Mouse (Mus musculus): ENCODE results near the gene Olfr155. TPM values are rescaled to one million over a fixed set of nuclear protein-coding genes. Genes with fewer than 3 reads are reported as not detected.

The Olfr155 gene
- polyA plus RNA-seq (2012; ENCODE audit: insufficient read depth, low replicate concordance) = 0.08 TPM in 1 of 2 replicates, not detected in the other

DNA sequence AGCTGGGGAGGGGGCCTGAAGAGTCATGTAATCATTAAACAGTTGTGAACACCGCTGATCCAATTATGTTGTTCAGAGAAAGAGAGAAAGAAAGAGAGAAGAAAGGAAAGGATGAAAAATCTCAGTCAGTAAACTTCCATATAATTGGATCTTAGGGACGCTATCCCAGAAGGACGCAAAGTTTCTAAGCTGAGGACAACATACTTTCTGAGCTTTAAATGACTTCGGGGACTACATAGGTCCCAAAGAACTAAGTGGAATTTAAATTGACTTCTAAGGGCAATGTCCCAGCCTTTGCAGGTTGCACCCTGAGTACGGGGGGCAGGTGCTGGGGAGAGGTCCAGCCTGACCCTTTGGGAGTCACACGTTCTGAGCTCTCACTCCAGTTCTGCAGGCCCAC, at the start of gene Olfr155:
Gene Olfr155 (plus strand): TSS at position 301 of the 400 bp plus-strand sequence.
- H3K9me3 ChIP-seq = peaks cover 7% of the 10 kb centered on the region
- H3K36me3 ChIP-seq (replicated peaks; ENCODE audit: low read length) = no peaks in the 10 kb centered on the region
- no peaks in the 10 kb centered on the region for H3K4me1 ChIP-seq
- no peak for TF ChIP-seq GATA1 (IDR thresholded peaks at IDR 0.05; ENCODE audit: borderline replicate concordance, low read length)
- no peak for TF ChIP-seq FLI1 (IDR thresholded peaks at IDR 0.05; ENCODE audit: low read length)
- peaks cover 24% of the 10 kb centered on the region for H3K27me3 ChIP-seq (replicated peaks)
- H3K4me3 ChIP-seq (replicated peaks) = no peak within 1 kb of the TSS

DNA sequence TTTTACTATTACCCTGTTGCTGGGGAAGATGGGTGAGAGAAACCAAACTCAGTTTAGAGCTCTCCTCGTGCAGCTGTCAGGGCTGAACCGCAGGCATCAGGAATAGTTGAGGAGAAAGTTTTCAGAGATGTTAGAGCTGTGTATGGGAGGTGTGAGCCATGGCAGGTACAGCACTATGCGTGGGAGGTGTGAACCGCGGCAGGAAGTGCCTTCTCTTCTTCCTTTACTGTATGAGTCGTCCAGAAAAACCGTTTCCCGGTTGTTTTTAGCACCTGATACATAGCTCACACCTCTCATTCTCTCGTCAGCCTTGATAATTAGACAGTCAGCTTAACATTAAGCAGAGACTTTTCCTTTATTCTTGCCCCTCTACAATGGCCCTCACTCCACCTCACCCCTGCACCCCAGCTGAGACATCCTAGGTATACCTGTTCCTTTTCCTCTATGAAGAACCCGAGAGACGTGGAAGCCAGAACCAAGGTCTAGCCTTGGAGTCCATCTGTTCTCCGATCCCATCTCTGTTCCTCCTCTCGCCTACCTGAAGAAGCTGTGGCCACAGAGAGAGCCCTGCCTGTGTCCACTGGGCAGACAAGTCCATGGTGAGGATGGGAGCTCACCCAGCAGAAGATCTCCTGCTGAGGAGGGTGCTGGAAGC, 28.3 kb upstream of the Olfr155 start:
- TF ChIP-seq GATA1 (IDR thresholded peaks at IDR 0.05; ENCODE audit: borderline replicate concordance, low read length) = no peak
- TF ChIP-seq FLI1 (IDR thresholded peaks at IDR 0.05; ENCODE audit: low read length) = no peak
- Histone ChIP-seq H3K27me3 (replicated peaks) (peaks cover 13% of the 10 kb centered on the region), H3K4me1 (no peaks in the 10 kb centered on the region), H3K4me3 (replicated peaks) (no peak overlapping the region), H3K9me3 (no peaks in the 10 kb centered on the region), H3K36me3 (replicated peaks; ENCODE audit: low read length) (no peaks in the 10 kb centered on the region)

DNA sequence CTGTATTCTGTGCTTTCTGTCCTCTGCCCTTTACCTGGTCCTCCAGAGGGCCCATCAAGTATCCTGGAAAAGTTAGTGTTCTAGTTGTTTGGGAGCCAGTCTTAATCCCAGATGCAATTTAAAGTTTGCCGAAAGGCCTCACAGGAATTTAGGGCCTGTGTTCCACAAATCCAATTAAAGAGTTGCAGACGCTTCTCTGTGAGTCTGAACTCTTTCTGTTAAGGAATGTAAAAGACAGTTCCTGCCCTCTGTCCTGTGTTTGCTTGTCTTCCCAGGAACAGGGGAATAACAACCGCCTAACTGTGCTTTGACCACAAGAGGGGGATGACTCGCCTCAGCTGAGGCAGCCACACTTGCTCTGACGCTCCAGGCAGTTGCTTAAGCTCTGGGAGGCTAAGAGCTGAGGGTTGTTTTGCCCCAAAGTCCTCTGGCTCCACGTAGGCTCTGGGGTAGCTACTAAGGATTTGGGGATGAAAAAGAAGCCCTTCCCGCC, 27.5 kb upstream of the Olfr155 start, which contains the start of gene Olfr156:
Gene Olfr156 (minus strand): TSS at position 51 of the 493 bp plus-strand sequence.
- peaks cover 15% of the 10 kb centered on the region for H3K27me3 ChIP-seq (replicated peaks)
- H3K4me1 ChIP-seq = no peaks in the 10 kb centered on the region
- H3K9me3 ChIP-seq = no peaks in the 10 kb centered on the region
- no peak within 1 kb of the TSS for H3K4me3 ChIP-seq (replicated peaks)
- TF ChIP-seq FLI1 (IDR thresholded peaks at IDR 0.05; ENCODE audit: low read length) (no peak), GATA1 (IDR thresholded peaks at IDR 0.05; ENCODE audit: borderline replicate concordance, low read length) (no peak)
- no peaks in the 10 kb centered on the region for H3K36me3 ChIP-seq (replicated peaks; ENCODE audit: low read length)

DNA sequence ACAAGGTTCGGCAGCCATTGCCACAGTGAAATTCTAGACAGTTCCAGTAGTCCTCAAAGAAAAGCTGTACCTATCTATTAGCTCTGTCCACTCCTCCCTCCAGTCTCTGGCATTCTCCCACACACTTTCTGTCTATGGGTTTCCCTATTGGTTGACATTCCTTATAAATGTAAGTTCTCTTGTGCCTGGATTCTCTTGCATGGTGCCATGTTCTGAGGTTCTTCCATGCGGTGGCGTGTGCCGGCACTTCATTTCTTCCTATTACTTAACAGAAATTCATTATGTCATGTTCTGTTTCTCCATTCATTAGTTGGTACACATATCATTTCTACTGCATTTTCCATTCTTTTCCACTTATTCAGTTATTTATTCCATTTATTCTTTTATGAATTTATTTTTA, 22.6 kb upstream of the Olfr155 start:
- no peaks in the 10 kb centered on the region for H3K36me3 ChIP-seq (replicated peaks; ENCODE audit: low read length)
- no peaks in the 10 kb centered on the region for H3K9me3 ChIP-seq
- H3K4me3 ChIP-seq (replicated peaks) = no peak overlapping the region
- TF ChIP-seq GATA1 (IDR thresholded peaks at IDR 0.05; ENCODE audit: borderline replicate concordance, low read length) = no peak
- no peak for TF ChIP-seq FLI1 (IDR thresholded peaks at IDR 0.05; ENCODE audit: low read length)
- H3K27me3 ChIP-seq (replicated peaks) = peaks cover 13% of the 10 kb centered on the region
- no peaks in the 10 kb centered on the region for H3K4me1 ChIP-seq

DNA sequence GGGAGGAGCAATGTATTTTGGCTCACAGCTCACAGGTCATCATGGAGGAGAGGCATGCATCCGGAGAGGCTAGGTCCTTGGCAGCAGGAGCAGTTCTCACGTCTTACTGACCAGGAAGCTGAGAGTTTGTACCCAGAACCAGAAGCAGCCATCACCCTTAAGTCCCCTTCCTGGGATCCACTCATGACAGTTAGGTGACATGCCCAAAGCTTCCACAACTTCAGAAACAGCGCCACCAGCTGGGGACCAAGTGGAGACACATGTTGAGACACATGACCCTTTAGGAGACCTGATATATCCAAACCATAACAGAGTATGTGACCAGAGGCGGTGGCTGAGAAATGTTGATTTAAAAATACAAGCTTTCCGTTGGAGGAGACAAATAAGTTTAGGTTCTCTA, 19.3 kb upstream of the Olfr155 start:
- Histone ChIP-seq H3K9me3 (no peaks in the 10 kb centered on the region), H3K36me3 (replicated peaks; ENCODE audit: low read length) (no peaks in the 10 kb centered on the region), H3K4me1 (peaks cover 4% of the 10 kb centered on the region; the same call in 1 of the 2 replicates), H3K4me3 (replicated peaks) (no peak overlapping the region), H3K27me3 (replicated peaks) (peaks cover 17% of the 10 kb centered on the region)
- TF ChIP-seq FLI1 (IDR thresholded peaks at IDR 0.05; ENCODE audit: low read length) (no peak), GATA1 (IDR thresholded peaks at IDR 0.05; ENCODE audit: borderline replicate concordance, low read length) (no peak)

DNA sequence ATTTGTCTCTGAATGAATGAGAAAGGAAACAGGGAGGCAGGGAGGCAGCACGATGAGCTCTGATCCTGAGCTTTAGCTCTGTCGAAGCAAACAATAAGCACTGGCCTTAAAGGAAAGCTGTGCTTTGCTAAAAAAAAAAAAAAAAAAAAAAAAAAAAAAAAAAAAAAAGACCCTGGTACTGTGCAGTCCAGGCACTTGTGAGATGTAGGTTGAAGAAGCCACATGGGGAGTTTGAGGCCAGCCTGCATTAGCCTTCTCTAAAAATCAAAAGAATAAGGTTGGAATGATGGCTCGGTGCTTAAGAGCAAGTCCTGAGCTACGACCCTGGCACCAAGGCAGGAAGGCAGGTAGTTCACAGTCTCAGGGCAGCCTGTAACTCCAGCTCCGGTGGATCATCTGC, 17.6 kb upstream of the Olfr155 start:
- Histone ChIP-seq H3K4me1 (peaks cover 4% of the 10 kb centered on the region; the same call in 1 of the 2 replicates), H3K36me3 (replicated peaks; ENCODE audit: low read length) (no peaks in the 10 kb centered on the region), H3K27me3 (replicated peaks) (peaks cover 16% of the 10 kb centered on the region), H3K4me3 (replicated peaks) (no peak overlapping the region), H3K9me3 (no peaks in the 10 kb centered on the region)
- no peak for TF ChIP-seq FLI1 (IDR thresholded peaks at IDR 0.05; ENCODE audit: low read length)
- no peak for TF ChIP-seq GATA1 (IDR thresholded peaks at IDR 0.05; ENCODE audit: borderline replicate concordance, low read length)

DNA sequence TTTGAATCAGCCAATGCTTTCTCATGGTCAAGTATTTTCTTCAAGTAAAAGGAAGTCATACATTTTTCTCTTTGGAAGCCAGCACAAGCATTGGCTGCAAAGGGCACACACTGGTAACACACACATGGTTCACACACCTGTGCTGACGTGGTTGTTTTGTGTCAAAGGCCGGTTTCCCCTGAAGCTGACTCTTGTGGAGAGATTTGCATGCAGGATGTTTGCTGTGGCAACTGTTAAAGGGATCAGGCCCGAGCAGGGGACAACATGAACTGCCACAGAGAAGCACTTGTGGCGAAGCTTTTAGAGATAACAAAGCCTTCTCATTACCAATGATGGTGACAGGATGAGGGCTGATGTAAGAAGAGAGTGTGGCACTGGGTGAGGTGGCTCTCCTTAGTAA, 16.6 kb upstream of the Olfr155 start:
- Histone ChIP-seq H3K9me3 (no peaks in the 10 kb centered on the region), H3K27me3 (replicated peaks) (peaks cover 21% of the 10 kb centered on the region), H3K4me1 (peaks cover 4% of the 10 kb centered on the region; the same call in 1 of the 2 replicates), H3K36me3 (replicated peaks; ENCODE audit: low read length) (no peaks in the 10 kb centered on the region), H3K4me3 (replicated peaks) (no peak overlapping the region)
- no peak for TF ChIP-seq FLI1 (IDR thresholded peaks at IDR 0.05; ENCODE audit: low read length)
- no peak for TF ChIP-seq GATA1 (IDR thresholded peaks at IDR 0.05; ENCODE audit: borderline replicate concordance, low read length)

DNA sequence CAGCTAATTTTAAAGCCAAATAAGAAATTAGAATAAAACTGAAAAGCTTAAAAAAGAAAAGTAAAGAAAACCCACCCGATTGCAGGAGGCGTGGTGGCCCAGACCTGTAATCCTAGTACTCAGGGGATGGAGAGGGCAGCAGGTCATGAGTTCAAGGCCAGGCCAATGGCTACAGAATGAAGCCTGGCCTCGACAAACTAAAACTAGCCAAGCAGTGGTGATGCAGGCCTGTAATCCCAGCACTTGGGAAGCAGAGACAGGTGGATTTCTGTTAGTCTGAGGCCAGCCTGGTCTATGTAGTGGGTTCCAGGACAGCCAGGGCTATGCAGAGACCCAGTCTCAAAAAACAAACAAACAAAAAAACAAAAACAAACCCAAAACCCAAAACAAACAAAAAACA, 13.0 kb upstream of the Olfr155 start:
- H3K27me3 ChIP-seq (replicated peaks) = peaks cover 18% of the 10 kb centered on the region
- H3K9me3 ChIP-seq = peaks cover 11% of the 10 kb centered on the region
- H3K4me3 ChIP-seq (replicated peaks) = no peak overlapping the region
- H3K4me1 ChIP-seq = peaks cover 4% of the 10 kb centered on the region; the same call in 1 of the 2 replicates
- H3K36me3 ChIP-seq (replicated peaks; ENCODE audit: low read length) = no peaks in the 10 kb centered on the region
- TF ChIP-seq FLI1 (IDR thresholded peaks at IDR 0.05; ENCODE audit: low read length) (no peak), GATA1 (IDR thresholded peaks at IDR 0.05; ENCODE audit: borderline replicate concordance, low read length) (no peak)

DNA sequence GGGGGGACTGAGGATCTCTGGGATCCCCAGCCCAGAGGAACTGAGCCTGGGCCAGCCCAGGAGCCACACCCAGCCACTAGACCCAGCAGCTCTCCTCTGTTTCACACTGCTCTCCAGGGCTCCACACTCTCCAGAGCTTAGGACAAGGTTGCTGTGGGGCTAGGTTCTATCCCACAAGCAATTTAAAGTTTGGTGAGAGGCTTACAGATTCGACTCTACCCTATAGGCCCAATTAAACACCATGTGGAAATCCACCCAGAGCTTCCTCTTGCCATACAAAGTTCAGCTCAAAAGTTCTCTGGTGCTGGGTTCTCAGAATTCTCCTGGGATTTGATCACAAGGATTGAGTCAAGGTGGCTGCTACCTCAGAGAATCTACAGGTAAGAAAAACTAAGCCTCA, 11.3 kb upstream of the Olfr155 start, which contains the start of gene Olfr157:
Gene Olfr157 (minus strand): TSS at position 101 of the 400 bp plus-strand sequence.
- no peaks in the 10 kb centered on the region; the same call in 1 of the 2 replicates for H3K4me1 ChIP-seq
- peaks cover 16% of the 10 kb centered on the region for H3K27me3 ChIP-seq (replicated peaks)
- H3K9me3 ChIP-seq = peaks cover 17% of the 10 kb centered on the region
- TF ChIP-seq FLI1 (IDR thresholded peaks at IDR 0.05; ENCODE audit: low read length) (no peak), GATA1 (IDR thresholded peaks at IDR 0.05; ENCODE audit: borderline replicate concordance, low read length) (no peak)
- H3K4me3 ChIP-seq (replicated peaks) = no peak within 1 kb of the TSS
- H3K36me3 ChIP-seq (replicated peaks; ENCODE audit: low read length) = no peaks in the 10 kb centered on the region

DNA sequence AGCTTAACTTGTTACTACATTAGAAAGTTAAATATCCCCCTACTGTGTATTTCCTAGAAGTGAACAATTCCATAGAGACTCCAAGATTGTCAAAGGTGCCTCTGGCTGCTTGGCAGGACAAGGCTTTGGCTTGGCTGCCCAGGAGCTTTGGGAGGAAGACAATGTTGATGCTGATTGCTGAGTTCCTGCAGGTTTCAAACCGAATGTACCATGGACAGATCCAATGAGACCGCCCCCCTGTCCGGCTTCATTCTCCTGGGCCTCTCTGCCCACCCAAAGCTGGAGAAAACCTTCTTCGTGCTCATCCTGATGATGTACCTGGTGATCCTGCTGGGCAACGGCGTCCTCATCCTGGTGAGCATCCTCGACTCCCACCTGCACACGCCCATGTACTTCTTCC, 2.7 kb downstream of the Olfr155 start:
- H3K36me3 ChIP-seq (replicated peaks; ENCODE audit: low read length) = no peaks in the 10 kb centered on the region
- peaks cover 21% of the 10 kb centered on the region for H3K27me3 ChIP-seq (replicated peaks)
- H3K9me3 ChIP-seq = peaks cover 7% of the 10 kb centered on the region
- no peak overlapping the region for H3K4me3 ChIP-seq (replicated peaks)
- no peak for TF ChIP-seq GATA1 (IDR thresholded peaks at IDR 0.05; ENCODE audit: borderline replicate concordance, low read length)
- no peak for TF ChIP-seq FLI1 (IDR thresholded peaks at IDR 0.05; ENCODE audit: low read length)
- no peaks in the 10 kb centered on the region for H3K4me1 ChIP-seq

Data from megakaryocyte, embryonic 14.5 days (primary cell).